Mouse (Mus musculus): ENCODE results near the gene Mcrip1. TPM values are rescaled to one million over a fixed set of nuclear protein-coding genes. Genes with fewer than 3 reads are reported as not detected.

Gene Mcrip1
- polyA plus RNA-seq, 1 experiment from 2014 or later: 219 TPM

DNA sequence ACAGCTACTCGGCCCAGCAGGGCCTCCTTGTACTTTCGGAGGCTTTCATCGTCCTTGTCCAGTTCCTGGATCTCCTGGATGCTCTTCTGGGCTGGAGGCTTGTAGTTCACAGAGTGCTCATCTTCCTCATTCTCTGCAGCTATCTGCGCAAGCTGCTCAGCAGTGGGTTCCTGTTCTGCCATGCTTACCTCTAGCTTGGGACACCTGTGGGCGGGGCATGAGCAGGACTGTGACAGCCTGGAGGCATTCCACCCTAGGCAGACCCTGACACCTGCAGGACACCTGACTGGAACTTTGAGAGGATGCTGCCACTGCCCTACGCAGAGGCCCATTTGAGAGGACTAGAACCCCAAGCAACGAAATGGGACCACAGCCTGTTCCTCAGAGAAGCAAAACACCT is 30.7 kb upstream of the Mcrip1 start:
- Histone ChIP-seq H3K4me3 (peak overlapping the region; percentile 91), H3K9me3 (replicated peaks) (no peaks in the 10 kb centered on the region; the same call in 1 of the 2 replicates), H3K27ac (peak overlapping the region; percentile 93), H3K27me3 (no peaks in the 10 kb centered on the region), H3K36me3 (peaks cover 41% of the 10 kb centered on the region), H3K4me1 (peaks cover 28% of the 10 kb centered on the region), H3K9ac (peak overlapping the region; percentile 98), H3K4me2 (replicated peaks) (peak overlapping the region; percentile 90)
- no peak for ATAC-seq (ENCODE audit: low FRiP score)
- WGBS: 67% methylated on average over 7 of the region's 7 CpGs

DNA sequence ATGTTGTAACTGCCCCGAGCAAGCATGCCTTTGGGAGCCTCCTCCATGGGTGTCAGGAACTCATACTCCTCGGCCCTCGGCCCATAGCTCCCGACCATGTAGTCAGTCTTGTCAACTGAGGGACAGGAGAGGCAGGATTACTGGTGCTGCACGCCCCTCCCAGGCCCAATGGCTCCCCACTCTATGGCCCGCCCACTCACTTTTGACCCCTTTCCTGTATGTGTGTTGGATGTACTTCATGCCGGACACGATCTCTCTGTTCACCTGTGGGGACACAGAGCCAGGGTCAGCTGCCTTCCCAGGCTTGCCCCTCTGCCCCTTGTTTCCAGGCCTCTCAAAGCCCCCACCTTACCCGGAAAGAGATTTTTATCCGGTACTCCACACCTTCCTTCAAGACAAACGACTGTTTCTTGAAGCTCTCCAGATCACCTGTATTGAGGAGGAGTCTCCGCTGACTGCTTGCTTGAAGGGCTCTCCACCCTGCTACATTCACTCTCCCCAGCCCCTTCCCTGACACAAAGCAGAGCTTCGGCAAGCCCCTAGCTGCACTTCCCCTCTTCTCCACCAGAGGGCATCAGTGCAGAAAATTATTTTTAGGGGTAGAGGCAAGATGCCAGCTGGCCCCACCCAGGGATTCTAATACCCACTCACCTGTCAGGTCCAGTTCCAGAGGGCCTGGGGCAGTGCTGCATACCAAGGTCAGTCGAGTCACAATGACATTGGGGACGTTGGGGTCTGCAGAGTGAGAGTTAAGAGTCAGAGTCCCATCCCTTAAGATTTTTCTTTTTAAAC is 30.0 kb upstream of the Mcrip1 start:
- no peaks in the 10 kb centered on the region; the same call in 1 of the 2 replicates for H3K9me3 ChIP-seq (replicated peaks)
- H3K9ac ChIP-seq: peak overlapping the region; percentile 98; the same call in 1 of the 2 replicates
- H3K27me3 ChIP-seq: no peaks in the 10 kb centered on the region
- peak overlapping the region; percentile 93 for H3K27ac ChIP-seq
- peak overlapping the region; percentile 90 for H3K4me2 ChIP-seq (replicated peaks)
- H3K36me3 ChIP-seq: peaks cover 37% of the 10 kb centered on the region
- H3K4me1 ChIP-seq: peaks cover 29% of the 10 kb centered on the region
- 61% methylated on average over 15 of the region's 15 CpGs for WGBS
- no peak for ATAC-seq (ENCODE audit: low FRiP score)
- peak overlapping the region; percentile 91 for H3K4me3 ChIP-seq

DNA sequence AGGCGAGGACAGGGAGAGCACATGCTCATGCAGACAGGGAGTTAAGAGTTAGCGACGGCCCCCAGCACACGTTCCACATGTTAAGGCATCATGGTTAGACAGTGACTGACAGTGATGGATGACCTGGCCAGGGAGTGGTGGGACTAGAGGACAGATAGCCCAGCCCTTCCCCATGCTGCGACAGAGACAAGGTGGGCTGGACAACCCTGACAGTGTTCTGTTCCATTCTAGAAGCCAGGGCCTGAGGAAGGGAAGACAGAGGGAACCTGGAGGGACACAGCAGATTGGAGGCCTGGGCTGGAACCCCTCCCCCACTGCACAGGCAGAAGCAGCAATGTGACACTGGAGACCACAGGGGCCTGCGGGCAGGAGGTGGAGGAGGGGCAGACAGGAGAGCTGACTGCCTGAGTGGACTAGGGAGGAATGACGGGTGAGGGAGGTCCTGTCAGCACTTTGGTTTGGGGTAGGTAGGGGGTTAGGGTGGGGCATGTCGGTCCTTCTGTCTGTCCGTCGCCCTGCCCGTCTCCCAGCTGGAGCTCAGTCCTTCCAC is 29.2 kb upstream of the Mcrip1 start:
- Histone ChIP-seq H3K9ac (peak overlapping the region; percentile 43; the same call in 1 of the 2 replicates), H3K27ac (no peak overlapping the region), H3K4me1 (peaks cover 36% of the 10 kb centered on the region), H3K9me3 (replicated peaks) (no peaks in the 10 kb centered on the region), H3K27me3 (no peaks in the 10 kb centered on the region), H3K4me2 (replicated peaks) (no peak overlapping the region), H3K36me3 (peaks cover 31% of the 10 kb centered on the region), H3K4me3 (no peak overlapping the region)
- ATAC-seq (ENCODE audit: low FRiP score): no peak
- WGBS: 81% methylated on average over 11 of the region's 11 CpGs

DNA sequence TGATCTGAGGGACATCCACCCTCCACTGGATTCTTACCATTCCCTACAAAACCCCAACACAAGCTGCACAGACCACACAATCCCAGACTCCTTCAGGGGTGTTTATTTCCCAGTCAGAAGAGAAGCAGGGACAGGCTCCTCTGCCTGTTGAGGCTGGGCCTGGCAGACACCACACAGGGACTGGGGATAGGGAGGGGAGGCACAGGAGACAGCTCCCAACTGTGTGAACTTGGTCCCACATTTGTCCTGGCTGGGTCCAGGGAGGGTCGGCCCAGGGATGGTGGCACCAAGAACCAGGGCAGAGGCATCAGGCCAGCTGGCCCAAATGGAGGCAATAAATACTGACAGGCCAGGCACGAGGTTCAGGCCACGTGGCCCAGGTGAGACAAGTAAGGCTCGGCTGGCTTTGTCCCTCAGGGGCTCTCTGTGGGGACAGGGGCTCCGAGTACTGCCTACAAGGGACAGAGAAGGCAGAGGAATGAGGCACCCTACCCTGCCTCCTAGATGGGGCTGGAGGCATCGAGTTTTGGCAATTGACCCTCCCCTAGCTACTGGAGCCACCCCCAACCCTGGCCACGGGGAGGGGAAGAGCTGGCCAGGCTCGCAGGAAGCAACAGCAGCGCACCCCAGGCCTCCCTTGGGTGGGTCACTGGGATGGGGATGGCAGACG is 28.6 kb upstream of the Mcrip1 start:
- H3K4me3 ChIP-seq: no peak overlapping the region
- H3K36me3 ChIP-seq: peaks cover 27% of the 10 kb centered on the region
- H3K4me2 ChIP-seq (replicated peaks): no peak overlapping the region
- H3K27ac ChIP-seq: no peak overlapping the region
- ATAC-seq (ENCODE audit: low FRiP score): no peak
- peaks cover 37% of the 10 kb centered on the region for H3K4me1 ChIP-seq
- H3K9ac ChIP-seq: 0 out of 2 replicates have a peak overlapping the region, but pooled peaks have one; percentile 43
- H3K27me3 ChIP-seq: no peaks in the 10 kb centered on the region
- 84% methylated on average over 10 of the region's 10 CpGs for WGBS
- H3K9me3 ChIP-seq (replicated peaks): no peaks in the 10 kb centered on the region

DNA sequence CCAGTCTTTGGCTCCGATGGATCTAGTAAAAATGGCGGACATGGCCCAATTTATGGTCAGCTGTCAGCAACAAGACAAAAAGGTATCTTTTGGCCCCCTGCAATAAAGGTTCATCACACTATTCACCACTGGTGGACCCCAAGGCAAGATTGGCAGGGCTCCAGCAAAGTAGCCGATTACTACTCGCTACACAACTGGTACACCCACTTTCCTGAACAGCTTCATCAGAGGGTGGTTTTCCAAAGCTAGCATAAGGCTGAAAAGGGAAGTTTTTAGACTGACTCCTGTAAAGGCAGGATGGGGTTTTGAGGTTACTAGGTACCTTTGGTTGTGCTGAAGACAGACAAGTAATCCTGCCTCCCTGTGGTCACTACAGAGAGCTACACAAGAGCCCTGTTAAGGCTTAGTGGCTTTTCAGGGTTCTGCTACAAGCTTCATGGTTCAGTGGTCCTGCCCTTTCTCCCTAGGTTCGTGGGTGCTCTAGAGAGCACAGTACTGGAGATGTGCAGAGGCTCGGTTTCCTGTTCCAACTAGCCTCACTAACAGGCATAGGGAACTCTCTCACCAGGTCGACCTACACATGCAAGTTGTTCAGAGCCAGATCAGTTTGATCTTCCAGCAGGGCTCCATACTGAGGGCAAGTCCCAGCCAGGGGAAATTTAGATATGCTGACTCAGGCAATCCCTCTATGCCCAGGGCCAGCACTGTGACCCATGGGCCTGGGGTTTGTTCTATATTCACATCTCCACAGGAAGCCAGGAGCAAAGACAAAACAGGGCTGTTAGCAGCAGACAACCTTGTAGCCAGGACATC is 27.9 kb upstream of the Mcrip1 start:
- H3K4me1 ChIP-seq: peaks cover 37% of the 10 kb centered on the region
- WGBS: 85% methylated on average over 7 of the region's 7 CpGs
- H3K27ac ChIP-seq: no peak overlapping the region; the same call in 1 of the 2 replicates
- ATAC-seq (ENCODE audit: low FRiP score): no peak
- H3K36me3 ChIP-seq: peaks cover 27% of the 10 kb centered on the region
- H3K4me2 ChIP-seq (replicated peaks): no peak overlapping the region
- H3K27me3 ChIP-seq: no peaks in the 10 kb centered on the region
- H3K9ac ChIP-seq: no peak overlapping the region; the same call in 1 of the 2 replicates
- no peaks in the 10 kb centered on the region for H3K9me3 ChIP-seq (replicated peaks)
- H3K4me3 ChIP-seq: no peak overlapping the region

DNA sequence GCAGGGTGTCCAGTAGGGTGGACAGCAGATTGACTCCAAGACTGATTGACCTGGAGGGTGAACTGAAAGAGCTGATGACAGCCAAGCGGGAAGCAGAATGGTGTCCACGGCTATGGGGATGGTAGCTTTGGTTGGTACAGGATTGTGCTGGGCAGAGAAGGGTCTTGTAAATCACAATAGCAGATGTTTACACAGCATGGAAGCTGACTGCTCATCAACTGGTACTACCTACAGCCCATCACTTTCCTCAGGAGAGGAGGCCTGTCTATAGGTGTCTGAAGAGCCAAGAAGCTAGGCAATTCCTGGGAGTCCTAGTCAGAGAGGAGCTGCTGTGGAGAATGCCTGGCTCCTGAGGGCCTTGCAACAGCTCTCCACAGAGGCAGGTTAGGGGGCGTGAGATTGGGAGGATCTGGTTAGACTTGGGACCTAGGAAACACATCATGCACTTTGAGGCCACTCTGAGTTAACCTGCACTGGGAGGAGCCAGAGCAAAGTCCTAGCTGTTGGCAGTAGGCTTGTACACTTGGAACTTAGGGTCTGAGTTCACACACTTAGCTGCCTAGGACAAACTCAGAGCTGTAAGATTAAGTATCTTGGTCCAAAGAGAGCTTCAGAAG is 26.9 kb upstream of the Mcrip1 start:
- no peak overlapping the region for H3K4me3 ChIP-seq
- H3K27ac ChIP-seq: no peak overlapping the region; the same call in 1 of the 2 replicates
- peaks cover 27% of the 10 kb centered on the region for H3K36me3 ChIP-seq
- H3K4me1 ChIP-seq: peaks cover 34% of the 10 kb centered on the region
- no peak overlapping the region for H3K4me2 ChIP-seq (replicated peaks)
- no peaks in the 10 kb centered on the region for H3K9me3 ChIP-seq (replicated peaks)
- no peak overlapping the region for H3K9ac ChIP-seq
- ATAC-seq (ENCODE audit: low FRiP score): no peak
- no peaks in the 10 kb centered on the region for H3K27me3 ChIP-seq
- WGBS: 94% methylated on average over 3 of the region's 3 CpGs

DNA sequence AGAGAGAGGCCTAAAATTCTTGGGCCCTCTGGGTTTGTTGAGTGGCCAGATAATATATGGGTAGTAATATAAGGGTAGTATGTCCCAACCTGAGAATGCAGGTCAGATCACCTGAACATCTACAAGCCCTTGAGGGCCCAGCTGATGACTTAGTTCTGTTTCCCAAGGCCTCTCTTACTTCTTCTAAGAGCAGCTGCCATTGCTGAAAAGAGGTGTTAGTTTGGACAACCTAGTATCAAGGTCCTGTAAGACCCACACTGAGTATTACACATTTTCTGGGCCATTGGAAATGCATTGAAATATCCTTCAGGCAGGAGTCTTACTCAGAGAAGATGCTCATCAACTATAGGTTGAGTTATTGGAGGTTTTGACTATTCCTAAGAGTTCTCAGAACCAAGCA is 26.4 kb upstream of the Mcrip1 start:
- no peak overlapping the region for H3K27ac ChIP-seq
- no peak for ATAC-seq (ENCODE audit: low FRiP score)
- no peaks in the 10 kb centered on the region for H3K9me3 ChIP-seq (replicated peaks)
- H3K4me3 ChIP-seq: no peak overlapping the region
- H3K27me3 ChIP-seq: no peaks in the 10 kb centered on the region
- no peak overlapping the region for H3K4me2 ChIP-seq (replicated peaks)
- H3K4me1 ChIP-seq: peaks cover 38% of the 10 kb centered on the region
- peaks cover 32% of the 10 kb centered on the region for H3K36me3 ChIP-seq
- no peak overlapping the region for H3K9ac ChIP-seq

DNA sequence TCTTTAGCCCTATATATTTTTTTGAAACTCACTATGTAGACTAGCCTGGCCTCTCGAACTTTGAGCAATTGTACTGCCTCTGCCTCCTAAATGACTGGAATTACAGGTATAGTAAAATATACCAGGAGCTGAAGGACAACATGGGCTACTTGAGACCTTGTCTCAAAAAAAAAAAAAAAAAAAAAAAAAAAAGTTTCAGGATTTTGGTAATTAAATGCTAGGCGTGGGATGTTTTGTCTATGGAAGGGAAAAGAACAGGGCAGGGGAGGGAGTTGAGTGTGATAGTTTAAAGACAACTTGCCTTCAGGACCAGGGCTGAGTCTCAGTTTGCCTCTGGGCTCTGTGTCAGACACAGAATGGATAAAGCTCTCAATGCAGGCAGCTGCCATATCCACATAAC is 25.5 kb upstream of the Mcrip1 start:
- no peak overlapping the region for H3K27ac ChIP-seq
- no peaks in the 10 kb centered on the region for H3K9me3 ChIP-seq (replicated peaks)
- H3K9ac ChIP-seq: no peak overlapping the region
- peaks cover 41% of the 10 kb centered on the region for H3K36me3 ChIP-seq
- 89% methylated on average over 2 of the region's 2 CpGs for WGBS
- H3K27me3 ChIP-seq: no peaks in the 10 kb centered on the region
- H3K4me3 ChIP-seq: no peak overlapping the region
- peaks cover 33% of the 10 kb centered on the region for H3K4me1 ChIP-seq
- no peak for ATAC-seq (ENCODE audit: low FRiP score)
- peak overlapping the region; percentile 86; the same call in 1 of the 2 replicates for H3K4me2 ChIP-seq (replicated peaks)

DNA sequence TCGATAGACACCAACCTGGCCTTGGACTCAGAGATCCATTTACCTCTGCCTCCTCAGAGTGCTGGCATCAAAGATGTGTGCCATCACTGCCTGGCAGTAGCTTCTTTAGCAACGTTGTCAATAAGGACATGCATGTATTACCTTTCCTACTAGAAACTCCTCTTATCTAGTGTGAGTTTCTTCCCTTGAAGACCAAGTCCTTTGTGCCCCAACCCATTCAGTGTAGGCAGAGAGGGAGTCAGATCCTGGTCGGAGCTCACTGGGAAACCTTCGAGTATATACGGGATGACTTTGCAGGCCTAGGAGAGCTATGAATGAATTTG is 24.7 kb upstream of the Mcrip1 start:
- H3K9ac ChIP-seq: peak overlapping the region; percentile 85
- peaks cover 42% of the 10 kb centered on the region for H3K36me3 ChIP-seq
- H3K4me3 ChIP-seq: peak overlapping the region; percentile 69
- no peak overlapping the region for H3K27ac ChIP-seq
- no peaks in the 10 kb centered on the region for H3K9me3 ChIP-seq (replicated peaks)
- 53% methylated on average over 5 of the region's 5 CpGs for WGBS
- no peak for ATAC-seq (ENCODE audit: low FRiP score)
- H3K4me2 ChIP-seq (replicated peaks): peak overlapping the region; percentile 86
- H3K27me3 ChIP-seq: no peaks in the 10 kb centered on the region
- peaks cover 25% of the 10 kb centered on the region for H3K4me1 ChIP-seq

DNA sequence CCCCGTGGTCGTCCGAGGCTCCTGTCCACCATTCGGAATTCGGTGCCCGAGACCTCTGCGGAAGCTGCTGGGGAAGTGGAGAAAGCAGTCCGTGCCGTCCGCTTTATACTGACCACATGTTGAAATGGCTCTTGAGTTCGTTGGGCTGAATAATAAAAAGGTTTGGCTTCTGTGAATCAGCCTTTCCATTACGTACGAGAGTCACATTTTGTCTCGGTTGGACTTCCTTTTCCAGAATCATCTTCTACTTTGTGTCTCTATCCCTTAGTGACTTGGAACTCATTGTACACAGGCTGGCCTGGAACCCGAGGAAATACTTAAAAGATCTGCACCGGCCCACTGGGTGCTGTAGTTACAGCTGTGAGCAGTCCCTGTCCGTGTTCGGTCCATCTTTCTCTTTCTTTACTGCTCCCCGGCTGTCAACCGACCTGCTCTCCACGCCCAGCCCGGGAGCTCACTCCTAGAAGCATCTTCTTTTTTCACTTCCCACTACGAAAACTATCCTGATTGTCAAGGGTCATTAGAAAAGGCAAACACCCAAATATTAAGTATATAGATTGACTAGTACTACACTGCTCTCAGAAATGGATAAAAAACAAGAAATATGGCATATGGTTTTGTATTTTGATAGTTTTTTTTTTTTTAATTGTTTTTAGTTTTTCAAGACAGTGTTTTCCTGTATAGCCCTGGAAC is 24.2 kb upstream of the Mcrip1 start:
- peak overlapping the region; percentile 69 for H3K4me3 ChIP-seq
- under 1% methylated on average over 23 of the region's 23 CpGs for whole genome bisulfite sequencing
- ATAC-seq (ENCODE audit: low FRiP score): no peak; the same call in 1 of the 2 replicates

More for the DNA sequence above, 24.2 kb upstream of the Mcrip1 start:
- Histone ChIP-seq H3K4me2 (replicated peaks) (peak overlapping the region; percentile 86), H3K9me3 (replicated peaks) (no peaks in the 10 kb centered on the region), H3K4me1 (peaks cover 21% of the 10 kb centered on the region), H3K27ac (peak overlapping the region; percentile 95), H3K9ac (peak overlapping the region; percentile 85), H3K36me3 (peaks cover 38% of the 10 kb centered on the region), H3K27me3 (no peaks in the 10 kb centered on the region)

Measured in hindbrain, embryonic 12.5 days (tissue).